Mouse (Mus musculus): Measurements from ENCODE around the gene Wdr82. TPM values are rescaled to one million over a fixed set of nuclear protein-coding genes. Genes with fewer than 3 reads are reported as not detected.
A peak's percentile ranks its signal among the peaks of the same experiment; 100 is the strongest.

Gene Wdr82
- polyA plus RNA-seq, 1 experiment, result 17.7 TPM

DNA sequence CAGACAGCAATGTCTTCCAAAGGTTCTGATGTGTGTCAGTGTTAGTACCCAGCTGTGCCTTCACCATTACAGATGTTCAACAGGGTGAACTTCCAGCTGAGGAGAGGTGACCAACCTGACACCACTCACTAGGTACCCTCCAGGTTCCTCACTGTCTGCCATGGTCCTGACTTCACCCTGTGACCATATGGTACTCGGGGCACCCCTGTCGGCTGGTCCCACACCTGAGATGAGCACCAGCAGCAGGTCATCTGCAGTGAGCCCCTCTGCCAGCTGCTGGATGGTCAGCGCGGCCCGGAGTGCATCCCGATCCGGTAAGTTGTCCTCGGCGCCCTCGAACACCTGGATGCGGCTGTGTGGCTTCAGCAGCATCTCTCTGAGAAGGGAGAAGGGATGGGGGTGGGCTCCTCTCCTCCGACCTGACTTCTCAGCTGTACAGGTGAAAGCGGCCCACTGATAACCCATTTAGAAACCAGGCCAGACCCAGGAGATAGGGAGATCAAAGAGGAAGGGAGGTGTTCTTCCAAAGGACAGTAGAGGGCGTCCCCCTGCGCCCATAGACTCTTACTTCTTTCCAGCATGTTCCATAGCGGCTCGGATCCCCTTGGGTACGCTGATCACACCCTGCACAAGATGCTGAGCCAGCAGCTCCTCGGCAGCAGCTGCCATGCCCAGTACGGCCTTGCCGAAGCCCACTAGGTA, 13.7 kb upstream of the Wdr82 start:
- Histone ChIP-seq H3K4me1 (ENCODE audit: control insufficient read depth, insufficient read depth, low read length) (no peaks in the 10 kb centered on the region), H3K4me3 (replicated peaks; ENCODE audit: control insufficient read depth, low read depth, low read length) (no peak overlapping the region), H3K27ac (ENCODE audit: control insufficient read depth, insufficient read depth, low read depth, low read length, poor library complexity) (no peak overlapping the region)
- 92% methylated on average over 21 of the region's 21 CpGs for WGBS
- no peak for TF ChIP-seq POLR2A (IDR thresholded peaks at IDR 0.05; ENCODE audit: borderline replicate concordance, control insufficient read depth, low read depth, low read length)
- TF ChIP-seq CTCF (IDR thresholded peaks at IDR 0.05; ENCODE audit: control insufficient read depth, insufficient read depth, low read length), result 0 out of 2 replicates have a peak, but pooled peaks have one; percentile 6

GRCm38 (mm10) chr9:106157623-106157925, 13.2 kb upstream of the Wdr82 start:
- H3K4me1 ChIP-seq (ENCODE audit: control insufficient read depth, insufficient read depth, low read length), result no peaks in the 10 kb centered on the region
- no peak for TF ChIP-seq POLR2A (IDR thresholded peaks at IDR 0.05; ENCODE audit: borderline replicate concordance, control insufficient read depth, low read depth, low read length)
- H3K27ac ChIP-seq (ENCODE audit: control insufficient read depth, insufficient read depth, low read depth, low read length, poor library complexity), result no peak overlapping the region
- no peak overlapping the region for H3K4me3 ChIP-seq (replicated peaks; ENCODE audit: control insufficient read depth, low read depth, low read length)
- 89% methylated on average over 10 of the region's 10 CpGs for WGBS

GRCm38 (mm10) chr9:106158037-106158491, 12.7 kb upstream of the Wdr82 start, which contains the start of gene Glyctk:
Glyctk (minus strand) TSS chr9:106158138.
- H3K27ac ChIP-seq (ENCODE audit: control insufficient read depth, insufficient read depth, low read depth, low read length, poor library complexity), result no peak within 1 kb of the TSS
- no peak within 1 kb of the TSS for H3K4me3 ChIP-seq (replicated peaks; ENCODE audit: control insufficient read depth, low read depth, low read length)
- TF ChIP-seq POLR2A (IDR thresholded peaks at IDR 0.05; ENCODE audit: borderline replicate concordance, control insufficient read depth, low read depth, low read length) (no peak), CTCF (IDR thresholded peaks at IDR 0.05; ENCODE audit: control insufficient read depth, insufficient read depth, low read length) (no peak)
- 82% methylated on average over 6 of the region's 6 CpGs for WGBS
- no peaks in the 10 kb centered on the region for H3K4me1 ChIP-seq (ENCODE audit: control insufficient read depth, insufficient read depth, low read length)

GRCm38 (mm10) chr9:106159237-106159636, 11.5 kb upstream of the Wdr82 start:
- Histone ChIP-seq H3K27ac (ENCODE audit: control insufficient read depth, insufficient read depth, low read depth, low read length, poor library complexity) (no peak overlapping the region), H3K4me1 (ENCODE audit: control insufficient read depth, insufficient read depth, low read length) (no peaks in the 10 kb centered on the region), H3K4me3 (replicated peaks; ENCODE audit: control insufficient read depth, low read depth, low read length) (no peak overlapping the region)
- no peak for TF ChIP-seq CTCF (IDR thresholded peaks at IDR 0.05; ENCODE audit: control insufficient read depth, insufficient read depth, low read length)
- no peak for TF ChIP-seq POLR2A (IDR thresholded peaks at IDR 0.05; ENCODE audit: borderline replicate concordance, control insufficient read depth, low read depth, low read length)
- WGBS, result 88% methylated on average over 9 of the region's 9 CpGs

- Histone ChIP-seq H3K4me1 (ENCODE audit: control insufficient read depth, insufficient read depth, low read length) (no peaks in the 10 kb centered on the region), H3K4me3 (replicated peaks; ENCODE audit: control insufficient read depth, low read depth, low read length) (peak overlapping the region; percentile 69), H3K27ac (ENCODE audit: control insufficient read depth, insufficient read depth, low read depth, low read length, poor library complexity) (peak overlapping the region; percentile 88)
- TF ChIP-seq CTCF (IDR thresholded peaks at IDR 0.05; ENCODE audit: control insufficient read depth, insufficient read depth, low read length) (no peak), POLR2A (IDR thresholded peaks at IDR 0.05; ENCODE audit: borderline replicate concordance, control insufficient read depth, low read depth, low read length) (0 out of 2 replicates have a peak, but pooled peaks have one; percentile 42)
- WGBS, result 1% methylated on average over 24 of the region's 24 CpGs
Measured at GRCm38 (mm10) chr9:106159784-106160301, 10.9 kb upstream of the Wdr82 start.

DNA sequence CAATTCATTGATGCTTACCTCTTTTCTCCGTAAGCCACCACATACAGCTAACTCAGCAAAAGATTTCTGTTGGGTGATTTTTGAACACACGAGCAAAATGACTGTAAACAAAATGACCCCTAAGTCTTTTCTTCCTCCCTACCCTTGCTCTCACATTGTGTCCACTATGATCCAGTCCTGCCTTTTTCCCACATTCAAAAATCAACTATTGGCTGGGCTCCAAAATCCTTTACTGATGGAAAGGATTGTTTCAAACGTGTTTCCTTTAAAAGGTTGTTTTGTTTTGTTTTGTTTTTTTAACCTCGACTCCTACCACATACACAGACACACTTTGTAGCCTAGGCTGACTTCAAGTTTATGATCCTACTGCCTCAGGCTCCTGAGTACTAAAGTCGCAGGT, 10.3 kb upstream of the Wdr82 start:
- TF ChIP-seq CTCF (IDR thresholded peaks at IDR 0.05; ENCODE audit: control insufficient read depth, insufficient read depth, low read length), result no peak
- TF ChIP-seq POLR2A (IDR thresholded peaks at IDR 0.05; ENCODE audit: borderline replicate concordance, control insufficient read depth, low read depth, low read length), result no peak
- peak overlapping the region; percentile 69 for H3K4me3 ChIP-seq (replicated peaks; ENCODE audit: control insufficient read depth, low read depth, low read length)
- 31% methylated on average over 5 of the region's 5 CpGs for WGBS
- H3K4me1 ChIP-seq (ENCODE audit: control insufficient read depth, insufficient read depth, low read length), result no peaks in the 10 kb centered on the region
- H3K27ac ChIP-seq (ENCODE audit: control insufficient read depth, insufficient read depth, low read depth, low read length, poor library complexity), result peak overlapping the region; percentile 88; the same call in 1 of the 2 replicates

DNA sequence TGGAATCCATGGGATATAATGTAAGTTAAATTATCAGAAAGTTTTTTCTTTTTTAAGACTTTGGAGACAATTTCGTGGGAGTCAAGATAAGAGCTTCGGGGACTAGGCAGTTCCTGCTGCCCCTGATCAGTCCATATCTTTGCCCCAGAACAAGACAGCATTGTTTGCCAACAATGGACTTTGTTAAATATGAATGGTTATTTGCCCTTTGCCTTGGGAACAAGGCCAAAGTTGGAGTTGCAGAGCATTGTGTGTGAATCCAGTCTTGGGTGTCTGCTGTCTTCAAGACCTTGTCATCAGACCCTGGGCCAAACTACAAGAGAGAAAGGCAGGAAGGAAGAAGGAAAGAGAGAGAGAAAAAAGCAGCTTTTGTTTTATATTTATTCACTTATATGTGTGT, 4.0 kb upstream of the Wdr82 start:
- Histone ChIP-seq H3K4me1 (ENCODE audit: control insufficient read depth, insufficient read depth, low read length) (no peaks in the 10 kb centered on the region), H3K4me3 (replicated peaks; ENCODE audit: control insufficient read depth, low read depth, low read length) (no peak overlapping the region), H3K27ac (ENCODE audit: control insufficient read depth, insufficient read depth, low read depth, low read length, poor library complexity) (no peak overlapping the region)
- 68% methylated on average over 2 of the region's 2 CpGs for WGBS
- TF ChIP-seq POLR2A (IDR thresholded peaks at IDR 0.05; ENCODE audit: borderline replicate concordance, control insufficient read depth, low read depth, low read length) (no peak), CTCF (IDR thresholded peaks at IDR 0.05; ENCODE audit: control insufficient read depth, insufficient read depth, low read length) (no peak)

DNA sequence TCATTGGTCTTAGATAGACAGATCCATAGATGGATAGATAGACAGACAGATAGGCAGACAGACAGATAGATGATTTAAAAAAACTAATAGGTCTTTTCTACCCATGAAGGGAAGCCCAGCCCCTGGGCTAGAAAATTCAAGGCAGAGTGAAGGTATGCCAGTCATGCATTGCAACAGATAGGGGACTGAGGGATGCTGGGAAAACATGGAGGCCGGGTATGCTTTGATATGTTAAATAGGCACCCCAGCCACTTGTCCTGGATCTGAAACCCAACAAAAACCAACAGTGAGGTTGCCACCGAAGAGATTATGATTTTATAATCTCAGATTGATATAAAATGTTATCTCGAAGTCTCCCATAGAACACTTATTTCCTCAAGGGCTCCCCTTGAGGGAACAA, 3.5 kb upstream of the Wdr82 start:
- Histone ChIP-seq H3K4me1 (ENCODE audit: control insufficient read depth, insufficient read depth, low read length) (no peaks in the 10 kb centered on the region), H3K4me3 (replicated peaks; ENCODE audit: control insufficient read depth, low read depth, low read length) (no peak overlapping the region), H3K27ac (ENCODE audit: control insufficient read depth, insufficient read depth, low read depth, low read length, poor library complexity) (no peak overlapping the region)
- TF ChIP-seq POLR2A (IDR thresholded peaks at IDR 0.05; ENCODE audit: borderline replicate concordance, control insufficient read depth, low read depth, low read length) (no peak), CTCF (IDR thresholded peaks at IDR 0.05; ENCODE audit: control insufficient read depth, insufficient read depth, low read length) (no peak)
- 70% methylated on average over 3 of the region's 3 CpGs for WGBS

Data from bone marrow, adult 2 months (tissue).